9 mouse cellular contexts compared by ENCODE assay signal in the genomic region with DNA sequence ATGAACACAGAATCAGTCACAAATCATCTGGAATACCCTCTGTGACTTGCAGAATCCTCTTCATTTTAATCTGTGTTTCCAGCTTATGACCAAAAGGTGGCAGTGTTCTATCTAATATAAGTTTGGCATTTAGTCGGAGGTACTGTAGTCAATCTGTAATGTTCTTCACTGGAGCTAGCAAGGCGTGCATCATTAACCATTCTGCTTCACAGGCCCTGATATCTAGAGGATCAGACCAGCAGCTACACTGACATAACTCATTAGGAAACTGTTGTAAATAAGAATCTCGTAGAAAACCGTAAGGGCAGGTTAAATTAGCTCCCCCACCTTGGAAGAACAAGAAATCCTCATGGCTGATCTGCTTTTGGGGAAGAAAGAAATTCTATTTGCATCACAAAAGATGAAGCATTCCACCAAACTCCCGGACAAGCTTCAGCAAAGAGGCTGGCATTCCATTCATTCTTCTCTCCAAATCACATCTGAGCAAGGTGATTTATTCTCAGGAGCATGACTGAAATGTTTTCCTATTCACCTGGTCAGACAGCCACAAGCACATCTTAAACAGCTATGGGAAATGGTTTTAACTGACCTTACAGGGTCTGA.
DNase-seq lines count a peak whose midpoint lies in the region; ATAC-seq and TF ChIP-seq lines count a peak whose summit lies in the region.
"Had no signal": no experiment of that assay in that cellular context is flagged by ENCODE, and none has a peak within 500 bp of the region (broad histone marks: within the 10 kb centered on the region; RNA-seq: fewer than 3 reads in every experiment).

No protein-coding gene starts in this region.

- peak; percentile 91 for TF ChIP-seq RAD21 in MEL (IDR thresholded peaks at IDR 0.05; ENCODE audit: low read depth, low read length)

- no peaks in the 10 kb centered on the region for H3K4me1 ChIP-seq in kidney, embryonic 16.5 days (ENCODE audit: insufficient read depth, low read length)
- H3K4me1 ChIP-seq in MEL (ENCODE audit: control insufficient read depth in 1 of 2, insufficient read depth in 2 of 2, low read length in 2 of 2), result no peaks in the 10 kb centered on the region
- H3K4me1 ChIP-seq in forebrain, embryonic 10.5 days, result peaks cover 7% of the 10 kb centered on the region
- no peaks in the 10 kb centered on the region for H3K4me1 ChIP-seq in midbrain, embryonic 14.5 days (ENCODE audit: control insufficient read depth, insufficient read depth, low read length)
- no peaks in the 10 kb centered on the region for H3K4me1 ChIP-seq in thymus, adult 2 months (replicated peaks; ENCODE audit: control insufficient read depth, insufficient read depth, low read length)
- H3K4me1 ChIP-seq: limb, embryonic 12.5 days had no signal

- H3K27me3 ChIP-seq in kidney, embryonic 16.5 days (ENCODE audit: insufficient read depth, low read length), result no peaks in the 10 kb centered on the region
- no peaks in the 10 kb centered on the region for H3K27me3 ChIP-seq in MEL (ENCODE audit: control insufficient read depth in 1 of 2, insufficient read depth in 2 of 2, low read length in 2 of 2)
- no peaks in the 10 kb centered on the region for H3K27me3 ChIP-seq in forebrain, embryonic 10.5 days (ENCODE audit: poor library complexity, severe bottlenecking)
- H3K27me3 ChIP-seq in midbrain, embryonic 14.5 days (ENCODE audit: control insufficient read depth, insufficient read depth, low read length), result no peaks in the 10 kb centered on the region
- H3K27me3 ChIP-seq in thymus, adult 2 months (ENCODE audit: control insufficient read depth, insufficient read depth, low read length), result no peaks in the 10 kb centered on the region
- H3K27me3 ChIP-seq: limb, embryonic 12.5 days had no signal

- WGBS in kidney, embryonic 16.5 days, result 10% methylated on average over 5 of the region's 5 CpGs
- WGBS in forebrain, embryonic 10.5 days, result 11% methylated on average over 5 of the region's 5 CpGs
- 11% methylated on average over 5 of the region's 5 CpGs for WGBS in midbrain, embryonic 14.5 days
- WGBS in thymus, adult 2 months, result 22% methylated on average over 5 of the region's 5 CpGs

- peak in 1 of 3 experiments; percentile 74; a peak in 3 of 6 replicates for TF ChIP-seq CTCF in MEL (IDR thresholded peaks at IDR 0.05 in 2 of 3, conservative IDR thresholded peaks at IDR 0.05 in 1 of 3; ENCODE audit: control insufficient read depth in 1 of 3, insufficient read depth in 1 of 3, low read depth in 2 of 3, low read length in 3 of 3, poor library complexity in 1 of 3, severe bottlenecking in 1 of 3)
- no peak for TF ChIP-seq CTCF in thymus, adult 2 months (IDR thresholded peaks at IDR 0.05; ENCODE audit: borderline replicate concordance, control insufficient read depth, extremely low read depth, insufficient read depth, low read length, poor library complexity)

- ATAC-seq in kidney, embryonic 16.5 days (ENCODE audit: low FRiP score, low TSS enrichment), result peak; percentile 57; the same call in 1 of the 2 replicates
- no peak for ATAC-seq in midbrain, embryonic 14.5 days (ENCODE audit: low FRiP score, low TSS enrichment)

- no peak for TF ChIP-seq EP300 in MEL (IDR thresholded peaks at IDR 0.05; ENCODE audit: low read depth in 1 of 2, low read length in 2 of 2)

- no peak for TF ChIP-seq POLR2A in MEL (IDR thresholded peaks at IDR 0.05; ENCODE audit: control insufficient read depth in 1 of 2, insufficient read depth in 1 of 2, low read depth in 1 of 2, low read length in 2 of 2, poor library complexity in 1 of 2)
- TF ChIP-seq POLR2A in thymus, adult 2 months (IDR thresholded peaks at IDR 0.05; ENCODE audit: control insufficient read depth, extremely low read depth, insufficient read depth, low read length, poor library complexity), result no peak

- H3K9me3 ChIP-seq in kidney, embryonic 16.5 days (ENCODE audit: low read length), result no peaks in the 10 kb centered on the region
- no peaks in the 10 kb centered on the region for H3K9me3 ChIP-seq in MEL (replicated peaks; ENCODE audit: insufficient read depth, low read length)
- no peaks in the 10 kb centered on the region for H3K9me3 ChIP-seq in forebrain, embryonic 10.5 days
- H3K9me3 ChIP-seq in midbrain, embryonic 14.5 days (ENCODE audit: control insufficient read depth, low read length), result no peaks in the 10 kb centered on the region
- H3K9me3 ChIP-seq: limb, embryonic 12.5 days had no signal

- H3K79me2 ChIP-seq in MEL (ENCODE audit: control insufficient read depth, insufficient read depth, low read length, poor library complexity), result no peaks in the 10 kb centered on the region

- H3K4me3 ChIP-seq in kidney, embryonic 16.5 days (ENCODE audit: low read length), result no peak overlapping the region
- H3K4me3 ChIP-seq in MEL (ENCODE audit: control insufficient read depth in 1 of 2, insufficient read depth in 1 of 2, low read depth in 2 of 2, low read length in 2 of 2), result no peak overlapping the region
- H3K4me3 ChIP-seq in forebrain, embryonic 10.5 days, result no peak overlapping the region
- H3K4me3 ChIP-seq in midbrain, embryonic 14.5 days (replicated peaks; ENCODE audit: low read depth, low read length), result no peak overlapping the region
- H3K4me3 ChIP-seq in thymus, adult 2 months (ENCODE audit: control insufficient read depth, insufficient read depth, low read length), result no peak overlapping the region
- H3K4me3 ChIP-seq: limb, embryonic 12.5 days had no signal

- no peaks in the 10 kb centered on the region for H3K36me3 ChIP-seq in kidney, embryonic 16.5 days (ENCODE audit: insufficient read depth, low read length)
- H3K36me3 ChIP-seq in MEL (ENCODE audit: control insufficient read depth in 1 of 2, insufficient read depth in 2 of 2, low read length in 2 of 2), result 0 out of 4 replicates have a peak, but pooled peaks cover 0 to 2% of the 10 kb centered on the region in 2 experiments
- no peaks in the 10 kb centered on the region for H3K36me3 ChIP-seq in forebrain, embryonic 10.5 days (replicated peaks)
- no peaks in the 10 kb centered on the region for H3K36me3 ChIP-seq in midbrain, embryonic 14.5 days (ENCODE audit: control insufficient read depth, insufficient read depth, low read length)
- H3K36me3 ChIP-seq in thymus, adult 2 months (ENCODE audit: control insufficient read depth, insufficient read depth, low read length), result no peaks in the 10 kb centered on the region
- H3K36me3 ChIP-seq: limb, embryonic 12.5 days had no signal

- no peak for DNase-seq in kidney, adult 18-20 months
- peak; percentile 76 for DNase-seq in MEL (ENCODE audit: low read depth, low spot score)
- DNase-seq in forebrain, embryonic 10.5 days (ENCODE audit: extremely low spot score, low spot score), result peak; percentile 17
- peak; percentile 81 for DNase-seq in midbrain, embryonic 14.5 days
- no peak for DNase-seq in thymus, adult 2 months
- DNase-seq in adrenal gland, postnatal 4 days (ENCODE audit: low spot score in 2 of 2), result no peak
- no peak for DNase-seq in spleen, postnatal 36 days (ENCODE audit: low spot score in 2 of 2)

- H3K27ac ChIP-seq in kidney, embryonic 16.5 days (ENCODE audit: low read length), result no peak overlapping the region
- H3K27ac ChIP-seq in MEL (ENCODE audit: control insufficient read depth, low read depth, low read length), result no peak overlapping the region
- no peak overlapping the region; the same call in 1 of the 2 replicates for H3K27ac ChIP-seq in forebrain, embryonic 10.5 days
- H3K27ac ChIP-seq in midbrain, embryonic 14.5 days (replicated peaks; ENCODE audit: low read depth, low read length), result peak overlapping the region; percentile 55
- H3K27ac ChIP-seq in thymus, adult 2 months (ENCODE audit: control insufficient read depth, insufficient read depth, low read length), result no peak overlapping the region
- H3K27ac ChIP-seq: limb, embryonic 12.5 days had no signal

- H3K4me2 ChIP-seq in kidney, embryonic 16.5 days (replicated peaks; ENCODE audit: low read depth, low read length), result no peak overlapping the region
- peak overlapping the region; percentile 25 for H3K4me2 ChIP-seq in midbrain, embryonic 14.5 days (ENCODE audit: low read length)
- H3K4me2 ChIP-seq: limb, embryonic 12.5 days had no signal

- no peak overlapping the region for H3K9ac ChIP-seq in kidney, embryonic 16.5 days (replicated peaks; ENCODE audit: low read length)
- H3K9ac ChIP-seq in MEL (ENCODE audit: control insufficient read depth, low read depth, low read length, poor library complexity, severe bottlenecking), result no peak overlapping the region
- no peak overlapping the region for H3K9ac ChIP-seq in midbrain, embryonic 14.5 days (replicated peaks; ENCODE audit: low read length)
- H3K9ac ChIP-seq: limb, embryonic 12.5 days had no signal

TF ChIP-seq in MEL, 35 proteins besides CTCF, POLR2A, EP300 and RAD21:
- TF ChIP-seq SMC3 (IDR thresholded peaks at IDR 0.05; ENCODE audit: low read depth, low read length) (peak; percentile 85), MYC (IDR thresholded peaks at IDR 0.05; ENCODE audit: low read depth, low read length) (0 out of 2 replicates have a peak, but pooled peaks have one; percentile 0), GABPA (IDR thresholded peaks at IDR 0.05; ENCODE audit: low read depth, low read length) (no peak), ZC3H11A (IDR thresholded peaks at IDR 0.05; ENCODE audit: low read depth, low read length) (peak; percentile 81)

Comparison
In these comparisons a context has a peak if more than half of its experiments do, and no peak if none do; other contexts are left out.
1. DNase-seq: peak in MEL (single experiment), forebrain, embryonic 10.5 days (single experiment) and midbrain, embryonic 14.5 days (single experiment); none in kidney, adult 18-20 months (single experiment), thymus, adult 2 months (single experiment), adrenal gland, postnatal 4 days (0 of 2) and spleen, postnatal 36 days (0 of 2).